In genomic region chr14:31569151-31569631, GRCm38 (mm10) we compare ENCODE assay signal across 8 mouse cellular contexts. TPM values are rescaled to one million over a fixed set of nuclear protein-coding genes. Genes with fewer than 3 reads are reported as not detected.
DNase-seq lines count a peak whose midpoint lies in the region; ATAC-seq and TF ChIP-seq lines count a peak whose summit lies in the region.

No protein-coding gene starts in this region.

- no peak overlapping the region for H3K9ac ChIP-seq in midbrain, postnatal 0 days (replicated peaks; ENCODE audit: low read length, poor library complexity, severe bottlenecking)
- H3K9ac ChIP-seq in midbrain, embryonic 15.5 days = no peak overlapping the region
- no peak overlapping the region for H3K9ac ChIP-seq in stomach, postnatal 0 days (ENCODE audit: low read length)

- no peaks in the 10 kb centered on the region for H3K9me3 ChIP-seq in midbrain, postnatal 0 days (ENCODE audit: low read length)
- no peaks in the 10 kb centered on the region for H3K9me3 ChIP-seq in midbrain, embryonic 15.5 days
- H3K9me3 ChIP-seq in stomach, postnatal 0 days (ENCODE audit: control insufficient read depth, low read length) = no peaks in the 10 kb centered on the region

- TF ChIP-seq EP300 in stomach, postnatal 0 days (optimal IDR thresholded peaks at IDR 0.05) = no peak

- H3K4me1 ChIP-seq in midbrain, postnatal 0 days (ENCODE audit: insufficient read depth, low read length) = no peaks in the 10 kb centered on the region
- no peaks in the 10 kb centered on the region; the same call in 1 of the 2 replicates for H3K4me1 ChIP-seq in midbrain, embryonic 15.5 days
- H3K4me1 ChIP-seq in stomach, postnatal 0 days (replicated peaks; ENCODE audit: control insufficient read depth, insufficient read depth) = no peaks in the 10 kb centered on the region; the same call in 1 of the 2 replicates

- H3K4me2 ChIP-seq in midbrain, postnatal 0 days (ENCODE audit: low read depth, low read length, poor library complexity, severe bottlenecking) = no peak overlapping the region
- no peak overlapping the region for H3K4me2 ChIP-seq in midbrain, embryonic 15.5 days
- no peak overlapping the region for H3K4me2 ChIP-seq in stomach, postnatal 0 days (replicated peaks; ENCODE audit: low read depth)

- H3K27ac ChIP-seq in midbrain, postnatal 0 days (ENCODE audit: low read depth, low read length) = no peak overlapping the region
- no peak overlapping the region for H3K27ac ChIP-seq in midbrain, embryonic 15.5 days
- no peak overlapping the region for H3K27ac ChIP-seq in stomach, postnatal 0 days (replicated peaks)

- 49% methylated on average over 7 of the region's 7 CpGs for WGBS in midbrain, postnatal 0 days
- WGBS in midbrain, embryonic 15.5 days = 66% methylated on average over 6 of the region's 7 CpGs
- WGBS in stomach, postnatal 0 days = 48% methylated on average over 7 of the region's 7 CpGs

- H3K36me3 ChIP-seq in midbrain, postnatal 0 days (ENCODE audit: insufficient read depth, low read length) = no peaks in the 10 kb centered on the region
- H3K36me3 ChIP-seq in midbrain, embryonic 15.5 days (replicated peaks) = no peaks in the 10 kb centered on the region
- H3K36me3 ChIP-seq in stomach, postnatal 0 days (ENCODE audit: control insufficient read depth, insufficient read depth, low read length) = no peaks in the 10 kb centered on the region

- no peaks in the 10 kb centered on the region for H3K27me3 ChIP-seq in midbrain, postnatal 0 days (ENCODE audit: insufficient read depth, low read length)
- no peaks in the 10 kb centered on the region for H3K27me3 ChIP-seq in midbrain, embryonic 15.5 days (replicated peaks)
- H3K27me3 ChIP-seq in stomach, postnatal 0 days (ENCODE audit: control insufficient read depth, insufficient read depth, low read length) = no peaks in the 10 kb centered on the region

- no peak for ATAC-seq in midbrain, postnatal 0 days (ENCODE audit: low FRiP score)
- ATAC-seq in midbrain, embryonic 15.5 days (replicated peaks) = no peak
- ATAC-seq in stomach, postnatal 0 days (ENCODE audit: low FRiP score, low TSS enrichment) = peak; percentile 53; the same call in 1 of the 2 replicates

- H3K4me3 ChIP-seq in midbrain, postnatal 0 days (ENCODE audit: low read depth, low read length) = no peak overlapping the region
- no peak overlapping the region for H3K4me3 ChIP-seq in midbrain, embryonic 15.5 days
- no peak overlapping the region for H3K4me3 ChIP-seq in stomach, postnatal 0 days (ENCODE audit: low read depth, low read length)

- DNase-seq in embryo, embryonic 11 days = peak; percentile 29
- DNase-seq in embryo, embryonic 10 days (ENCODE audit: low spot score) = no peak
- DNase-seq in midbrain, postnatal 0 days (ENCODE audit: low spot score) = peak; percentile 65
- DNase-seq in kidney, postnatal 25 days = peak; percentile 32 to 59
- DNase-seq in stomach, postnatal 0 days (ENCODE audit: low spot score) = no peak
- no peak for DNase-seq in cerebellum, adult 9-11 months
- no peak for DNase-seq in layer of hippocampus, postnatal 14 days (ENCODE audit: low spot score in 2 of 2)

- no peak for TF ChIP-seq CTCF in midbrain, postnatal 0 days (IDR thresholded peaks at IDR 0.05)
- TF ChIP-seq CTCF in stomach, postnatal 0 days (IDR thresholded peaks at IDR 0.05; ENCODE audit: low read depth) = no peak

RNA-seq across cellular contexts. Expression of gene Colq, which starts 22.0 kb away (rescaled TPM):
- total RNA-seq in midbrain, postnatal 0 days (2014; rRNA removed) = 0.38 TPM in 1 of 2 replicates, not detected in the other
- polyA plus RNA-seq in midbrain, postnatal 0 days (2015; fragmentation: Nextera tagmentation; extraction: Ambion mirVana) = 0.06 TPM in 1 of 2 replicates, not detected in the other
- not detected in 2 replicates for polyA plus RNA-seq in midbrain, embryonic 15.5 days (2015; fragmentation: Nextera tagmentation; extraction: Ambion mirVana)
- polyA plus RNA-seq in stomach, postnatal 0 days (2015; fragmentation: Nextera tagmentation; extraction: Ambion mirVana) = 0.91 and 1.2 TPM in 2 replicates
- under 1 TPM; 0.32 to 0.43 TPM for total RNA-seq in layer of hippocampus, postnatal 14 days (2021)

Comparison
In these comparisons a context has a peak if more than half of its experiments do, and no peak if none do; other contexts are left out.
1. DNase-seq: peak in embryo, embryonic 11 days (single experiment), midbrain, postnatal 0 days (single experiment) and kidney, postnatal 25 days (2 of 2); none in embryo, embryonic 10 days (single experiment), stomach, postnatal 0 days (single experiment), cerebellum, adult 9-11 months (single experiment) and layer of hippocampus, postnatal 14 days (0 of 2).